In genomic region chr11:6416405-6417034, GRCm38 (mm10) we compare ENCODE assay signal across 7 mouse cellular contexts. TPM values are rescaled to one million over a fixed set of nuclear protein-coding genes. Genes with fewer than 3 reads are reported as not detected.
A peak's percentile ranks its signal among the peaks of the same experiment; 100 is the strongest.
DNase-seq lines count a peak whose midpoint lies in the region; ATAC-seq lines count a peak whose summit lies in the region.

No protein-coding gene starts in this region.

- peak overlapping the region; percentile 98 for H3K9ac ChIP-seq in limb, embryonic 12.5 days (replicated peaks)
- H3K9ac ChIP-seq in midbrain, embryonic 14.5 days (replicated peaks; ENCODE audit: low read length) = peak overlapping the region; percentile 94

- H3K4me1 ChIP-seq in embryonic facial prominence, embryonic 10.5 days = peaks cover 25% of the 10 kb centered on the region
- peaks cover 24% of the 10 kb centered on the region for H3K4me1 ChIP-seq in limb, embryonic 12.5 days (replicated peaks)
- H3K4me1 ChIP-seq in midbrain, embryonic 14.5 days (ENCODE audit: control insufficient read depth, insufficient read depth, low read length) = peaks cover 16% of the 10 kb centered on the region

- peak; percentile 57; the same call in 1 of the 2 replicates for ATAC-seq in limb, embryonic 12.5 days (ENCODE audit: insufficient number of reproducible peaks, insufficient read depth, low FRiP score, low TSS enrichment, low read depth)
- ATAC-seq in midbrain, embryonic 14.5 days (ENCODE audit: low FRiP score, low TSS enrichment) = peak; percentile 51

- peak overlapping the region; percentile 90 for H3K4me2 ChIP-seq in limb, embryonic 12.5 days
- peak overlapping the region; percentile 68 for H3K4me2 ChIP-seq in midbrain, embryonic 14.5 days (ENCODE audit: low read length)

- peak; percentile 84 for DNase-seq in adrenal gland, postnatal 25 days
- peak; percentile 80 for DNase-seq in embryonic facial prominence, embryonic 10.5 days (ENCODE audit: low spot score)
- peak; percentile 98 for DNase-seq in heart, adult 11 months
- DNase-seq in kidney, adult 18-20 months = peak; percentile 79
- DNase-seq in midbrain, embryonic 14.5 days = peak; percentile 84
- DNase-seq in spleen, adult 18-20 months = peak; percentile 73 to 78

- H3K9me3 ChIP-seq in embryonic facial prominence, embryonic 10.5 days = no peaks in the 10 kb centered on the region
- no peaks in the 10 kb centered on the region for H3K9me3 ChIP-seq in limb, embryonic 12.5 days
- no peaks in the 10 kb centered on the region for H3K9me3 ChIP-seq in midbrain, embryonic 14.5 days (ENCODE audit: control insufficient read depth, low read length)

- H3K27me3 ChIP-seq in embryonic facial prominence, embryonic 10.5 days (replicated peaks; ENCODE audit: low read depth, poor library complexity, severe bottlenecking) = no peaks in the 10 kb centered on the region
- no peaks in the 10 kb centered on the region for H3K27me3 ChIP-seq in limb, embryonic 12.5 days
- no peaks in the 10 kb centered on the region for H3K27me3 ChIP-seq in midbrain, embryonic 14.5 days (ENCODE audit: control insufficient read depth, insufficient read depth, low read length)

- peak overlapping the region; percentile 73 for H3K4me3 ChIP-seq in embryonic facial prominence, embryonic 10.5 days
- H3K4me3 ChIP-seq in limb, embryonic 12.5 days (replicated peaks) = peak overlapping the region; percentile 97
- peak overlapping the region; percentile 96 for H3K4me3 ChIP-seq in midbrain, embryonic 14.5 days (replicated peaks; ENCODE audit: low read depth, low read length)

- 2% methylated on average over 30 of the region's 30 CpGs for WGBS in embryonic facial prominence, embryonic 10.5 days
- 1% methylated on average over 30 of the region's 30 CpGs for WGBS in limb, embryonic 12.5 days
- WGBS in midbrain, embryonic 14.5 days = 1% methylated on average over 30 of the region's 30 CpGs

- H3K27ac ChIP-seq in embryonic facial prominence, embryonic 10.5 days (replicated peaks) = peak overlapping the region; percentile 99
- H3K27ac ChIP-seq in limb, embryonic 12.5 days = peak overlapping the region; percentile 97
- H3K27ac ChIP-seq in midbrain, embryonic 14.5 days (replicated peaks; ENCODE audit: low read depth, low read length) = peak overlapping the region; percentile 96

- H3K36me3 ChIP-seq in embryonic facial prominence, embryonic 10.5 days (replicated peaks) = peaks cover 47% of the 10 kb centered on the region
- H3K36me3 ChIP-seq in limb, embryonic 12.5 days = peaks cover 40% of the 10 kb centered on the region
- H3K36me3 ChIP-seq in midbrain, embryonic 14.5 days (ENCODE audit: control insufficient read depth, insufficient read depth, low read length) = peaks cover 36% of the 10 kb centered on the region

RNA-seq across cellular contexts. Expression of gene Ppia, which starts 1.3 kb away (rescaled TPM):
- total RNA-seq in adrenal gland, postnatal 25 days (2021) = 1,910 and 1,993 TPM in 2 replicates
- 6,156 and 6,219 TPM in 2 replicates for polyA plus RNA-seq in embryonic facial prominence, embryonic 10.5 days (2016; fragmentation: Nextera tagmentation; extraction: Ambion mirVana)
- 5,590 and 5,882 TPM in 2 replicates for polyA plus RNA-seq in limb, embryonic 12.5 days (2016; fragmentation: Nextera tagmentation; extraction: Ambion mirVana)
- 3,781 and 4,177 TPM in 2 replicates for polyA plus RNA-seq in midbrain, embryonic 14.5 days (2014; fragmentation: Nextera tagmentation; extraction: Ambion mirVana)

RNA-seq across cellular contexts. Expression of gene Zmiz2, which starts 27.6 kb away (rescaled TPM):
- total RNA-seq in adrenal gland, postnatal 25 days (2021) = 61.5 and 63.4 TPM in 2 replicates
- 13.1 and 13.6 TPM in 2 replicates for polyA plus RNA-seq in embryonic facial prominence, embryonic 10.5 days (2016; fragmentation: Nextera tagmentation; extraction: Ambion mirVana)
- 10.3 and 10.4 TPM in 2 replicates for polyA plus RNA-seq in limb, embryonic 12.5 days (2016; fragmentation: Nextera tagmentation; extraction: Ambion mirVana)
- polyA plus RNA-seq in midbrain, embryonic 14.5 days (2014; fragmentation: Nextera tagmentation; extraction: Ambion mirVana) = 41.6 and 42.6 TPM in 2 replicates

RNA-seq across cellular contexts. Expression of gene H2afv, which starts 27.7 kb away (rescaled TPM):
- 75.0 and 84.5 TPM in 2 replicates for total RNA-seq in adrenal gland, postnatal 25 days (2021)
- polyA plus RNA-seq in embryonic facial prominence, embryonic 10.5 days (2016; fragmentation: Nextera tagmentation; extraction: Ambion mirVana) = 746 and 786 TPM in 2 replicates
- polyA plus RNA-seq in limb, embryonic 12.5 days (2016; fragmentation: Nextera tagmentation; extraction: Ambion mirVana) = 763 and 824 TPM in 2 replicates
- polyA plus RNA-seq in midbrain, embryonic 14.5 days (2014; fragmentation: Nextera tagmentation; extraction: Ambion mirVana) = 341 and 379 TPM in 2 replicates

RNA-seq across cellular contexts. Expression of gene Purb, which starts 59.2 kb away (rescaled TPM):
- total RNA-seq in adrenal gland, postnatal 25 days (2021) = 72.5 and 73.5 TPM in 2 replicates
- 17.5 and 17.7 TPM in 2 replicates for polyA plus RNA-seq in embryonic facial prominence, embryonic 10.5 days (2016; fragmentation: Nextera tagmentation; extraction: Ambion mirVana)
- polyA plus RNA-seq in limb, embryonic 12.5 days (2016; fragmentation: Nextera tagmentation; extraction: Ambion mirVana) = 22.6 TPM in 2 replicates
- polyA plus RNA-seq in midbrain, embryonic 14.5 days (2014; fragmentation: Nextera tagmentation; extraction: Ambion mirVana) = 12.5 and 12.7 TPM in 2 replicates

Comparison
In these comparisons a context has a peak if more than half of its experiments do, and no peak if none do; other contexts are left out.
1. Peak in every context shown above with its lines: DNase-seq, ATAC-seq, H3K4me3 ChIP-seq and H3K27ac ChIP-seq.